Mouse (Mus musculus) neural tube, embryonic 11.5 days (tissue): Measurements from ENCODE around the gene Ptcd2. TPM values are rescaled to one million over a fixed set of nuclear protein-coding genes. Genes with fewer than 3 reads are reported as not detected.
A peak's percentile ranks its signal among the peaks of the same experiment; 100 is the strongest.

Experiments
- ATAC-seq: fragments of 200-750 bp; cut with Nextera tagmentation; 2 replicates; pipeline ENCODE4 v1.8.0; 2017; ENCODE audit warnings: moderate number of reproducible peaks, mild to moderate bottlenecking, moderate TSS enrichment, moderate library complexity; ENCODE audit not compliant: insufficient read depth, low FRiP score, low TSS enrichment
- DNase-seq: peaks from one replicate; pipeline ENCODE4 v3.0.0-alpha.2; 2015; ENCODE audit warnings: low spot score
- H3K27ac ChIP-seq: fragments of 300-500 bp; sonication (generic); 2 replicates; pipeline ENCODE4 v1.5.1; 2014; ENCODE audit warnings: low read depth, mild to moderate bottlenecking, low read length
- H3K27me3 ChIP-seq: fragments of 300-500 bp; sonication (generic); 2 replicates; pipeline ENCODE4 v1.6.1; 2014; ENCODE audit warnings: mild to moderate bottlenecking, low read length, mixed read lengths; ENCODE audit not compliant: control insufficient read depth, insufficient read depth
- H3K36me3 ChIP-seq: fragments of 300-500 bp; sonication (generic); 2 replicates; pipeline ENCODE4 v1.6.1; 2014; ENCODE audit warnings: mild to moderate bottlenecking, low read length, moderate library complexity, mixed read lengths; ENCODE audit not compliant: control insufficient read depth, insufficient read depth
- H3K4me1 ChIP-seq: fragments of 300-500 bp; sonication (generic); 2 replicates; pipeline ENCODE4 v1.6.1; 2014; ENCODE audit warnings: low read length, mixed read lengths; ENCODE audit not compliant: control insufficient read depth, insufficient read depth
- H3K4me2 ChIP-seq: fragments of 300-500 bp; sonication (generic); 2 replicates; pipeline ENCODE4 v1.6.1; 2014; ENCODE audit warnings: low read depth, mild to moderate bottlenecking, moderate library complexity
- H3K4me3 ChIP-seq: fragments of 300-500 bp; sonication (generic); 2 replicates; pipeline ENCODE4 v1.5.1; 2014; ENCODE audit warnings: low read depth, low read length
- H3K9ac ChIP-seq: fragments of 300-500 bp; sonication (generic); 2 replicates; pipeline ENCODE4 v1.6.1; 2014; ENCODE audit warnings: mild to moderate bottlenecking, low read length
- H3K9me3 ChIP-seq: fragments of 300-500 bp; sonication (generic); 2 replicates; pipeline ENCODE4 v1.6.1; 2016; ENCODE audit warnings: low read length; ENCODE audit not compliant: control insufficient read depth
- WGBS: fragments of 180-500 bp; shearing (Covaris S2); extraction: QIAGEN DNeasy Blood & Tissue Kit; methylation state at CpG from one replicate; pipeline ENCODE4 v1.1.7; 2014; 5-methylcytosine and 5-hydroxymethylcytosine counted together
- polyA plus RNA-seq: library from polyadenylated mRNA; unstranded; fragments of >200 nt; fragmentation: Nextera tagmentation; extraction: Ambion mirVana; gene quantifications from 2 replicates; pipeline ENCODE4 v1.2.1, GENCODE M21; 2014

Gene Ptcd2
- polyA plus RNA-seq, 1 experiment from 2014 or later: 54.7 TPM

DNA sequence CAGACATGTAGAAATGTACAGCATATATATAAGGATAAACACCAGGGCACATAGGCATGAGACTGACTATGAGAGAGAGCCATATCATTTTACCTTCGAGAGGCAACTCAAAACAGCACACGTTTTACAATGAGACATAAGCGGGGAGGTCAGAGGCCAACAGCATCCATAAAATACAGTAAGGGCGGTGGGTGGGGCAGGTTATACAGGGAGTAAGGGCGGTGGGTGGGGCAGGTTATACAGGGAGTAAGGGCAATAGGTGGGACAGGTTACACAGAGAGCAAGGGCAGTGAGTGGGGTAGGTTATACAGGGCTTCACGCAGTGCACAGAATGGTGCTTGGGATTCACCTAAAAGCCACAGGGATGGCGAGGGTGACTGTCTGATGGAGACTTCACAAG is 24.1 kb downstream of the Ptcd2 start:
- H3K9me3 ChIP-seq: no peaks in the 10 kb centered on the region
- ATAC-seq: no peak
- DNase-seq: no peak
- no peaks in the 10 kb centered on the region for H3K4me1 ChIP-seq
- WGBS: 91% methylated on average over 7 of the region's 7 CpGs
- no peak overlapping the region for H3K4me3 ChIP-seq
- no peak overlapping the region for H3K9ac ChIP-seq
- H3K36me3 ChIP-seq: peaks cover 7% of the 10 kb centered on the region; the same call in 1 of the 2 replicates
- H3K27ac ChIP-seq: no peak overlapping the region
- H3K27me3 ChIP-seq: no peaks in the 10 kb centered on the region
- no peak overlapping the region for H3K4me2 ChIP-seq

DNA sequence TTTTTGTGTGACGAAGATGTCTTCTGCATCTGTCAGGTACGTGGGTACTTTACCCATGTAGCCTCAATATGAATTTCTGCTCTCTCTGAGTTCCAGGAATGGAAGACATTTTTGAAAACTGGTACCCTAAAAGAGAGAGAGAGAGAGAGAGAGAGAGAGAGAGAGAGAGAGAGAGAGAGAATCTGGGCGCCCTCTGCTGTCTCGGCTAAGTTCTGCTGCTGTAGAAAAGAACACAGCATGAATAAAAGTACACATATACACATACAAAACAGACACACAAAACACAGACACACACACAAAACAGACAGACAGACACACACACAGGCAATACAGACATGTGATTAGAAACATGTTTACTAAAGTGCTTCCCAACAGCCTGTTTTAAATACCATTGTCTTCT is 27.4 kb downstream of the Ptcd2 start:
- no peak overlapping the region for H3K27ac ChIP-seq
- H3K4me2 ChIP-seq: no peak overlapping the region
- DNase-seq: peak; percentile 37
- H3K4me1 ChIP-seq: no peaks in the 10 kb centered on the region
- no peak overlapping the region for H3K4me3 ChIP-seq
- 62% methylated on average over 4 of the region's 4 CpGs for WGBS
- peaks cover 4% of the 10 kb centered on the region; the same call in 1 of the 2 replicates for H3K36me3 ChIP-seq
- ATAC-seq: no peak
- H3K9me3 ChIP-seq: no peaks in the 10 kb centered on the region
- H3K27me3 ChIP-seq: no peaks in the 10 kb centered on the region
- H3K9ac ChIP-seq: no peak overlapping the region

DNA sequence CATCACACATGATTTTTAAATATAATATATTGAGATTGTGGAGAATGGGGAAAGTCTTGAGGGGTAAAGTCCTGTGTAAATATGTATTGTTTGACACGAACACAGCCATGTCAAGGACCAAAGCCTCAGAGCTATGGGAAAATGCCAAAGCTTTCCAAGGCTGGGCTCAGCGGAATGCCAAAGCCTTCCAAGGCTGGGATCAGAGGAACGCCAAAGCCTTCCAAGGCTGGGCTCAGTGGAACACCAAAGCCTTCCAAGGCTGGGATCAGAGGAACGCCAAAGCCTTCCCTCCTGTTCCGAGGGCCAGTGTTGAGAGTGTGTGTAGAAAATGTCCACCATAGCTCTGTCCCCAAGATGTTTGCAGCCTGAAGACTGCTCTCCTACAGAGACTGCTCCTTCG is 28.1 kb downstream of the Ptcd2 start:
- Histone ChIP-seq H3K4me3 (no peak overlapping the region), H3K27ac (no peak overlapping the region), H3K36me3 (peaks cover 4% of the 10 kb centered on the region; the same call in 1 of the 2 replicates), H3K4me2 (no peak overlapping the region), H3K4me1 (no peaks in the 10 kb centered on the region), H3K9ac (no peak overlapping the region), H3K27me3 (no peaks in the 10 kb centered on the region), H3K9me3 (no peaks in the 10 kb centered on the region)
- DNase-seq (no peak), ATAC-seq (no peak)
- WGBS: 91% methylated on average over 6 of the region's 6 CpGs

DNA sequence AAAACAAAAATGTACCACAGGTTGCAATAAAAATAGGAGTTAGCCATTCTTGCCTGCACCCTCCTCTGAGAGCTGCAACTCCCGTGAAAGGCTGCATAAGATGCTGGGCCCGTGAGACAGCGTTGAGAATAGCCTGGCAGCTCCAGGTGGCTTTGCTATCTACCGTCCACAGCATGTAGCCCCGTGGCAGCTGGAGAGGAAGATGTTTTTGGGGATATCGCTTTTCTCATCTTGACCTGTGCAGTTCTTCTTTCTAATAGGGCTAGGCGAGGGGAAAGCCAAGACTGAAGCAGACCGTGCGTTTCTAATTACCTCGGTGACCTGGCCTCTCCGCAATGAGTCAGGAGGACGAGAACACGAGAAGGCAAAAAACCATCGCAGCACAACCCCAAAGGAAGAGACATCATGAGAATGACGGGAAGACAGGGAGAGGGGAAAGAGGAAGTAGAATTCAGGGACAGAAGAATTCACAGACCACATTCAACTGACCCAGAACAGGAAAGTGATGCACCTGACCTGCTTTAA is 29.8 kb downstream of the Ptcd2 start:
- WGBS: 81% methylated on average over 15 of the region's 15 CpGs
- H3K36me3 ChIP-seq: no peaks in the 10 kb centered on the region
- DNase-seq (no peak), ATAC-seq (no peak)
- H3K27ac ChIP-seq: no peak overlapping the region
- H3K9ac ChIP-seq: no peak overlapping the region
- no peaks in the 10 kb centered on the region for H3K9me3 ChIP-seq
- H3K4me2 ChIP-seq: no peak overlapping the region
- H3K4me3 ChIP-seq: no peak overlapping the region
- H3K4me1 ChIP-seq: no peaks in the 10 kb centered on the region
- H3K27me3 ChIP-seq: no peaks in the 10 kb centered on the region

DNA sequence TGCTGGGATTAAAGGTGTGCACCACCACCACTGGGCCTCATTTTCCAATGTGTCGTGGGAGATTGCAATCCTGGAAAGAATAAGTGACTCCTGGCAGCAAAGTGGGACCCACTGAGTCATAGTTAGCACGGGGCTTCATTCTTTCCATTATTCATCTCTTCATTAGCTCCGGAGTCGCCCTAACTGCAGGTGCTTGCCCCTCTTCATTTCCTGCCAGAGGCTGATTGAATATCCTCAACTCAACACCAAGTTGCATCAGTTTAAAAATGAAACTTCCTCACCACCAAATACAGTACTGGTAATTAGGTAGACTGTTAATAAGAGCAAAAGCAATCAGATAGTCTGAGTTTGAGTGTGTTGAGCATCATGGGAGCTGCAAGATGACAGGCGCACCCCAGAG is 30.4 kb downstream of the Ptcd2 start:
- no peak overlapping the region for H3K9ac ChIP-seq
- no peaks in the 10 kb centered on the region for H3K4me1 ChIP-seq
- no peak for DNase-seq
- H3K27ac ChIP-seq: no peak overlapping the region
- no peaks in the 10 kb centered on the region for H3K36me3 ChIP-seq
- WGBS: 89% methylated on average over 5 of the region's 5 CpGs
- H3K4me2 ChIP-seq: no peak overlapping the region
- no peaks in the 10 kb centered on the region for H3K27me3 ChIP-seq
- H3K4me3 ChIP-seq: no peak overlapping the region
- no peaks in the 10 kb centered on the region for H3K9me3 ChIP-seq
- no peak for ATAC-seq

DNA sequence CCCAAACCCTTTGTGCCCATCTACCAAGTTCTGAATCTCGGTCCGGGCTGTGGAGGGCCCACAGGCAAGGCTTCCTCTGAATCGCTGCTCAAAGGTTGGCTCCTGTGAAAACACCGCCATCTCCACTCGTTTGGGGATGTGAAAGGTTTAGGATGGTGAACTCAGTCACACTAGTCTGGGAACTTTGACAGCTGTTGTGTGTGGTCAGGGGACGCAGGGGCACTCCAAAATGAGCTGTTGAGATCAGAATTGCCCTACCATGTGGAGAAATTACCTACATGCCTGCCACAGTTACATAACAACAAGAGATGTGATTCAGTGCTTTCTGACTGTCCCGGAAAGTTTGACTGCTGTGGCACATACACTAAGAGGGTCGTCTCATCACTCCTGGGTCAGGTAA is 36.1 kb downstream of the Ptcd2 start:
- Histone ChIP-seq H3K9me3 (no peaks in the 10 kb centered on the region), H3K27me3 (no peaks in the 10 kb centered on the region), H3K4me1 (no peaks in the 10 kb centered on the region), H3K9ac (no peak overlapping the region), H3K4me3 (no peak overlapping the region), H3K27ac (no peak overlapping the region), H3K4me2 (no peak overlapping the region), H3K36me3 (no peaks in the 10 kb centered on the region)
- 86% methylated on average over 8 of the region's 8 CpGs for WGBS
- no peak for DNase-seq
- ATAC-seq: no peak

DNA sequence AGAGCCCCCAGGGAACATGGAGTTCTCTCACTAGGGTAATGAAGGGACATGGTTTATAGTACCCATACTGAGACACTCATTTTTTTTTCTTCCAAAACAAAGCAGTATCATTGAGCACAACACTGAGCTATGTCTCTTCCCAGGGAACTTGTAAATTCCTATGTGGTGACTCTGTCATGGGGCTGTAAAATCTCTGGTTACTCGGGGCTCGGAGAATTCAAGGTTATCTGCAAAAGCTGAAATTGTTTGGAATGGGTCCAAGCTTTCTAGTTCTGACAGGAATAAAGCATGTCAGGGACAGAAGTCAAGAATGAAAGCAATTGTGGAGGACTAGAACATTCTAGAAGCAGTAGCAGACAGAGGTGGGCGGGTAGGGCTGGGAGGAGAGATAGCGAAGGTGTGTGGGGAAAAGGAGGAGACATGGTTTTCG is 36.6 kb downstream of the Ptcd2 start:
- H3K4me3 ChIP-seq: no peak overlapping the region
- 86% methylated on average over 5 of the region's 5 CpGs for WGBS
- no peak for ATAC-seq

DNA sequence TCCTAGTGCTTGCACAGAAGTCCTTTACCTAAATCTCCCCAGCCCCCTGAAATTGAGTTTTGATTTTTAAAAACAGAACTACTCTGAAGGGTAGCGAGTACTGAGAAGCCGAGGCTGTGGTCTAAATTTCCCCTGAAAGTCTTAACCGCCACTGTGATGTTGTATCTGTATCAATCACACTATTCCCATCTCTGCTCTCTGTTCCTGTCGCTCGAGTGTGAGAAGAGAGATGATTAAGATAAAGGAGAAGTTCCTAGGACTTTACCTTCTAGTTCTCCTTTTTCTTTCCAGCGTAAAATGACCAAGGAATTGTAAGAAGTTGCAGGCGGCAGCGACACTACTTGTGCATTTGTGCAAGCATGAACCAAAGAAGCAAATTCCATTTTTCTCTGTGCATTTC is 38.3 kb downstream of the Ptcd2 start:
- H3K9me3 ChIP-seq: no peaks in the 10 kb centered on the region
- no peaks in the 10 kb centered on the region for H3K36me3 ChIP-seq
- no peak overlapping the region for H3K4me3 ChIP-seq
- no peak overlapping the region for H3K4me2 ChIP-seq
- no peaks in the 10 kb centered on the region for H3K4me1 ChIP-seq
- no peak overlapping the region for H3K9ac ChIP-seq
- no peaks in the 10 kb centered on the region for H3K27me3 ChIP-seq
- H3K27ac ChIP-seq: no peak overlapping the region
- WGBS: 88% methylated on average over 8 of the region's 8 CpGs
- ATAC-seq: no peak
- no peak for DNase-seq

More for the DNA sequence above, 36.6 kb downstream of the Ptcd2 start:
- Histone ChIP-seq H3K9ac (no peak overlapping the region), H3K9me3 (no peaks in the 10 kb centered on the region), H3K27ac (no peak overlapping the region), H3K4me1 (no peaks in the 10 kb centered on the region), H3K4me2 (no peak overlapping the region), H3K36me3 (no peaks in the 10 kb centered on the region), H3K27me3 (no peaks in the 10 kb centered on the region)
- no peak for DNase-seq

DNA sequence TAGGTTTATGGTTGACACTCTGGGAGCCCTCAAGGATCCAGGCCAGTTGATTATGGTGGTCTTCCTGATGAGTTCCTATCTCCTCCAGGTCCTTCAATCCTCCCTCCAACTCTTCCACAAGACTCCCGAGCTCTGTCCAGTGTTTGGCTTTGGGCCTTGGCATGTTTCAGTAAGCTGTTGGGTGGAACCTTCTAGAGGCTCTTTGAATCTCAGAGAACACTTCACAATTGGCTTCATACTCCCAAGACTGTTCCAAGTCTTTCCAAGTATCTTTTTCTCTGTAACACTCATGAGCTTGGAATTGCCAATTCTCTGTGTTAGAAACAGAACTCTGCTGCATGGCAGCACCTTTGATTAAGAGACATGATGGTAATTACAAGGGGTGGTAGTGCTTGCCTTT is 39.3 kb downstream of the Ptcd2 start:
- Histone ChIP-seq H3K4me1 (no peaks in the 10 kb centered on the region), H3K4me2 (no peak overlapping the region), H3K4me3 (no peak overlapping the region), H3K27me3 (no peaks in the 10 kb centered on the region), H3K9ac (no peak overlapping the region), H3K36me3 (no peaks in the 10 kb centered on the region), H3K27ac (no peak overlapping the region), H3K9me3 (no peaks in the 10 kb centered on the region)
- WGBS: 83% methylated on average over 1 of the region's 1 CpGs
- DNase-seq (no peak), ATAC-seq (no peak)
